In genomic region chr8:61732184-61732583, GRCm38 (mm10) we compare ENCODE assay signal across 13 mouse cellular contexts.
"Had no signal": no experiment of that assay in that cellular context is flagged by ENCODE, and none has a peak within 500 bp of the region (broad histone marks: within the 10 kb centered on the region; RNA-seq: fewer than 3 reads in every experiment).

No protein-coding gene starts in this region.

- ATAC-seq: liver, embryonic 12.5 days had no signal

- H3K9ac ChIP-seq: liver, embryonic 12.5 days; liver, embryonic 15.5 days; lung, embryonic 15.5 days had no signal

- DNase-seq: kidney, adult 11 months; kidney, adult 9 months; kidney, postnatal 14 days; kidney, postnatal 4 days; lung, adult 18-20 months; lung, postnatal 10 days; lung, postnatal 4 days; midbrain, embryonic 14.5 days; thymus, postnatal 25 days had no signal

- H3K4me2 ChIP-seq: liver, embryonic 12.5 days; liver, embryonic 15.5 days; lung, embryonic 15.5 days; midbrain, embryonic 11.5 days had no signal

- H3K4me3 ChIP-seq: liver, embryonic 12.5 days; liver, embryonic 15.5 days; lung, embryonic 15.5 days had no signal

- H3K27me3 ChIP-seq: liver, embryonic 12.5 days; liver, embryonic 15.5 days; lung, embryonic 15.5 days had no signal

- H3K27ac ChIP-seq: liver, embryonic 12.5 days; liver, embryonic 15.5 days had no signal

- H3K36me3 ChIP-seq: liver, embryonic 12.5 days; liver, embryonic 15.5 days; lung, embryonic 15.5 days had no signal

- H3K9me3 ChIP-seq: liver, embryonic 12.5 days; liver, embryonic 15.5 days; lung, embryonic 15.5 days had no signal

- H3K4me1 ChIP-seq: liver, embryonic 12.5 days; liver, embryonic 15.5 days had no signal
